Mouse (Mus musculus) ovary, postnatal 14 days (tissue): ENCODE measurements around the gene Rfc5.

ENCODE experiments used
- DNase-seq: peaks from one replicate; pipeline ENCODE4 v3.0.0; 2022; ENCODE audit warnings: low spot score

Gene Rfc5

GRCm38 (mm10) chr5:117374372-117375049 is 14.3 kb downstream of the Rfc5 start:
- no peak for DNase-seq

GRCm38 (mm10) chr5:117373418-117373817 is 15.4 kb downstream of the Rfc5 start:
- DNase-seq = no peak

- DNase-seq = no peak
Measured at GRCm38 (mm10) chr5:117370592-117370991, 18.3 kb downstream of the Rfc5 start.

- DNase-seq = no peak
Measured at GRCm38 (mm10) chr5:117367206-117367605, 21.6 kb downstream of the Rfc5 start.

GRCm38 (mm10) chr5:117365904-117366561 is 22.8 kb downstream of the Rfc5 start:
- no peak for DNase-seq

- DNase-seq = no peak
Measured at GRCm38 (mm10) chr5:117364821-117365220, 24.0 kb downstream of the Rfc5 start.

GRCm38 (mm10) chr5:117363066-117363782 is 25.6 kb downstream of the Rfc5 start:
- DNase-seq = no peak

- no peak for DNase-seq
Measured at GRCm38 (mm10) chr5:117361590-117361989, 27.3 kb downstream of the Rfc5 start.

GRCm38 (mm10) chr5:117360631-117361541 is 28.0 kb downstream of the Rfc5 start:
- DNase-seq = no peak

- DNase-seq = no peak
Measured at GRCm38 (mm10) chr5:117360228-117360515, 28.7 kb downstream of the Rfc5 start.

GRCm38 (mm10) chr5:117359497-117360227 is 29.2 kb downstream of the Rfc5 start:
- DNase-seq = no peak

GRCm38 (mm10) chr5:117358725-117359124 is 30.1 kb downstream of the Rfc5 start:
- peak; percentile 69 for DNase-seq

- DNase-seq = no peak
Measured at GRCm38 (mm10) chr5:117358248-117358630, 30.6 kb downstream of the Rfc5 start.

GRCm38 (mm10) chr5:117357478-117358247 is 31.2 kb downstream of the Rfc5 start:
- no peak for DNase-seq

- DNase-seq = peak; percentile 73
Measured at GRCm38 (mm10) chr5:117357129-117357477, 31.7 kb downstream of the Rfc5 start, which contains the start of gene Wsb2. Gene Wsb2 (plus strand): TSS chr5:117357304.

- DNase-seq = peak; percentile 52
Measured at GRCm38 (mm10) chr5:117356365-117357128, 32.3 kb downstream of the Rfc5 start.

- no peak for DNase-seq
Measured at GRCm38 (mm10) chr5:117355648-117356303, 33.1 kb downstream of the Rfc5 start.

- DNase-seq = no peak
Measured at GRCm38 (mm10) chr5:117354121-117354520, 34.7 kb downstream of the Rfc5 start.

- DNase-seq = peak; percentile 52
Measured at GRCm38 (mm10) chr5:117348279-117348678, 40.6 kb downstream of the Rfc5 start.
